Mouse (Mus musculus) forebrain, embryonic 15.5 days (tissue): ENCODE measurements around the gene Myom1. TPM values are rescaled to one million over a fixed set of nuclear protein-coding genes. Genes with fewer than 3 reads are reported as not detected.

Experiments
- ATAC-seq: fragments of 200-750 bp; cut with Nextera tagmentation; replicated peaks from 2 replicates; pipeline ENCODE4 v1.8.0; 2017; ENCODE audit warnings: mild to moderate bottlenecking, moderate TSS enrichment, moderate library complexity
- H3K27ac ChIP-seq: fragments of 300-500 bp; sonication (generic); replicated peaks from 2 replicates; pipeline ENCODE4 v1.5.1; 2015; ENCODE audit warnings: mild to moderate bottlenecking, inconsistent platforms
- H3K27me3 ChIP-seq: fragments of 300-500 bp; sonication (generic); 2 replicates; pipeline ENCODE4 v1.6.1; 2015; ENCODE audit warnings: inconsistent platforms
- H3K36me3 ChIP-seq: fragments of 300-500 bp; sonication (generic); 2 replicates; pipeline ENCODE4 v1.6.1; 2015; ENCODE audit warnings: mild to moderate bottlenecking, inconsistent platforms
- H3K4me1 ChIP-seq: fragments of 300-500 bp; sonication (generic); 2 replicates; pipeline ENCODE4 v1.6.1; 2015; ENCODE audit warnings: inconsistent platforms
- H3K4me2 ChIP-seq: fragments of 300-500 bp; sonication (generic); replicated peaks from 2 replicates; pipeline ENCODE4 v1.6.1; 2015; ENCODE audit warnings: mild to moderate bottlenecking, inconsistent platforms
- H3K4me3 ChIP-seq: fragments of 300-500 bp; sonication (generic); 2 replicates; pipeline ENCODE4 v1.5.1; 2015; ENCODE audit warnings: mild to moderate bottlenecking, inconsistent platforms
- H3K9ac ChIP-seq: fragments of 300-500 bp; sonication (generic); replicated peaks from 2 replicates; pipeline ENCODE4 v1.6.1; 2015; ENCODE audit warnings: mild to moderate bottlenecking, inconsistent platforms
- H3K9me3 ChIP-seq: fragments of 300-500 bp; sonication (generic); 2 replicates; pipeline ENCODE4 v1.6.1; 2016; ENCODE audit warnings: inconsistent platforms
- WGBS: fragments of 180-500 bp; shearing (Covaris S2); methylation state at CpG from one replicate; pipeline ENCODE4 v1.1.7; 2015; ENCODE audit warnings: mixed read lengths; 5-methylcytosine and 5-hydroxymethylcytosine counted together
- polyA plus RNA-seq: library from polyadenylated mRNA; unstranded; fragments of >200 nt; fragmentation: Nextera tagmentation; extraction: Ambion mirVana; gene quantifications from 2 replicates; pipeline ENCODE4 v1.2.1, GENCODE M21; 2015

Gene Myom1
- polyA plus RNA-seq, 1 experiment from 2014 or later, result 1.7 TPM

- H3K9ac ChIP-seq, result no peak overlapping the region
- peaks cover 3% of the 10 kb centered on the region; the same call in 1 of the 2 replicates for H3K36me3 ChIP-seq
- no peak overlapping the region for H3K4me2 ChIP-seq
- 80% methylated on average over 6 of the region's 6 CpGs for WGBS
- no peaks in the 10 kb centered on the region for H3K27me3 ChIP-seq
- H3K4me3 ChIP-seq, result no peak overlapping the region
- no peak for ATAC-seq
- H3K9me3 ChIP-seq, result no peaks in the 10 kb centered on the region
- H3K27ac ChIP-seq, result no peak overlapping the region
- peaks cover 9% of the 10 kb centered on the region for H3K4me1 ChIP-seq
Observed at GRCm38 (mm10) chr17:70994671-70995070, 7.8 kb upstream of the Myom1 start.

- H3K27ac ChIP-seq, result no peak overlapping the region
- no peaks in the 10 kb centered on the region for H3K9me3 ChIP-seq
- no peak for ATAC-seq
- no peak overlapping the region for H3K4me2 ChIP-seq
- H3K36me3 ChIP-seq, result peaks cover 3% of the 10 kb centered on the region; the same call in 1 of the 2 replicates
- peaks cover 14% of the 10 kb centered on the region for H3K4me1 ChIP-seq
- 93% methylated on average over 6 of the region's 6 CpGs for WGBS
- no peak overlapping the region for H3K4me3 ChIP-seq
- H3K9ac ChIP-seq, result no peak overlapping the region
- H3K27me3 ChIP-seq, result no peaks in the 10 kb centered on the region
Observed at GRCm38 (mm10) chr17:70995551-70995950, 6.9 kb upstream of the Myom1 start.

- no peak for ATAC-seq
- no peaks in the 10 kb centered on the region for H3K27me3 ChIP-seq
- H3K36me3 ChIP-seq, result peaks cover 3% of the 10 kb centered on the region; the same call in 1 of the 2 replicates
- H3K27ac ChIP-seq, result no peak overlapping the region
- H3K9me3 ChIP-seq, result no peaks in the 10 kb centered on the region
- H3K4me1 ChIP-seq, result peaks cover 14% of the 10 kb centered on the region
- H3K4me2 ChIP-seq, result no peak overlapping the region
- 89% methylated on average over 6 of the region's 6 CpGs for WGBS
- no peak overlapping the region for H3K9ac ChIP-seq
- H3K4me3 ChIP-seq, result no peak overlapping the region
Observed at GRCm38 (mm10) chr17:70997836-70998235, 4.6 kb upstream of the Myom1 start.

- WGBS, result 85% methylated on average over 9 of the region's 9 CpGs
- no peak overlapping the region for H3K9ac ChIP-seq
- peaks cover 20% of the 10 kb centered on the region for H3K4me1 ChIP-seq
- H3K36me3 ChIP-seq, result peaks cover 3% of the 10 kb centered on the region; the same call in 1 of the 2 replicates
- H3K4me3 ChIP-seq, result no peak overlapping the region
- no peaks in the 10 kb centered on the region for H3K27me3 ChIP-seq
- no peak for ATAC-seq
- H3K9me3 ChIP-seq, result no peaks in the 10 kb centered on the region
- no peak overlapping the region for H3K27ac ChIP-seq
- H3K4me2 ChIP-seq, result no peak overlapping the region
Observed at GRCm38 (mm10) chr17:70998400-70998975, 3.9 kb upstream of the Myom1 start.

GRCm38 (mm10) chr17:70999187-70999586, 3.2 kb upstream of the Myom1 start:
- Histone ChIP-seq H3K27ac (no peak overlapping the region), H3K4me3 (no peak overlapping the region), H3K9ac (no peak overlapping the region), H3K36me3 (peaks cover 3% of the 10 kb centered on the region; the same call in 1 of the 2 replicates), H3K4me1 (peaks cover 20% of the 10 kb centered on the region), H3K4me2 (no peak overlapping the region), H3K27me3 (no peaks in the 10 kb centered on the region), H3K9me3 (no peaks in the 10 kb centered on the region)
- ATAC-seq, result no peak
- 67% methylated on average over 5 of the region's 5 CpGs for WGBS

- WGBS, result 86% methylated on average over 2 of the region's 2 CpGs
Observed at GRCm38 (mm10) chr17:71000255-71000654, 2.2 kb upstream of the Myom1 start.

GRCm38 (mm10) chr17:71001067-71001466, 1.4 kb upstream of the Myom1 start:
- H3K27ac ChIP-seq, result no peak overlapping the region
- H3K4me2 ChIP-seq, result peak overlapping the region; percentile 78
- no peaks in the 10 kb centered on the region for H3K36me3 ChIP-seq
- peak overlapping the region; percentile 92 for H3K4me3 ChIP-seq
- no peak for ATAC-seq
- peaks cover 20% of the 10 kb centered on the region for H3K4me1 ChIP-seq
- peak overlapping the region; percentile 72 for H3K9ac ChIP-seq
- no peaks in the 10 kb centered on the region for H3K27me3 ChIP-seq
- no peaks in the 10 kb centered on the region for H3K9me3 ChIP-seq
- WGBS, result 14% methylated on average over 6 of the region's 6 CpGs

More at GRCm38 (mm10) chr17:71000255-71000654, 2.2 kb upstream of the Myom1 start:
- Histone ChIP-seq H3K4me1 (peaks cover 20% of the 10 kb centered on the region), H3K9me3 (no peaks in the 10 kb centered on the region), H3K27ac (no peak overlapping the region), H3K4me3 (no peak overlapping the region), H3K9ac (no peak overlapping the region), H3K4me2 (no peak overlapping the region; the same call in 1 of the 2 replicates), H3K27me3 (no peaks in the 10 kb centered on the region), H3K36me3 (peaks cover 3% of the 10 kb centered on the region; the same call in 1 of the 2 replicates)
- no peak for ATAC-seq

- peak overlapping the region; percentile 72 for H3K9ac ChIP-seq
- H3K27ac ChIP-seq, result peak overlapping the region; percentile 97
- under 1% methylated on average over 40 of the region's 43 CpGs for WGBS
- no peaks in the 10 kb centered on the region for H3K27me3 ChIP-seq
- peak; percentile 66 for ATAC-seq
- peaks cover 20% of the 10 kb centered on the region for H3K4me1 ChIP-seq
- H3K9me3 ChIP-seq, result no peaks in the 10 kb centered on the region
- H3K4me2 ChIP-seq, result peak overlapping the region; percentile 78
- H3K36me3 ChIP-seq, result no peaks in the 10 kb centered on the region
- H3K4me3 ChIP-seq, result peak overlapping the region; percentile 92
Observed at GRCm38 (mm10) chr17:71001699-71002080, 743 bp upstream of the Myom1 start.

GRCm38 (mm10) chr17:71002744-71003094, 286 bp downstream of the Myom1 start, which contains the start of gene Myl12a:
TSS of gene Myl12a (minus strand) at chr17:71002878.
- no peaks in the 10 kb centered on the region for H3K27me3 ChIP-seq
- peak within 1 kb of the TSS; percentile 92 for H3K4me3 ChIP-seq
- H3K4me1 ChIP-seq, result peaks cover 20% of the 10 kb centered on the region
- no peaks in the 10 kb centered on the region for H3K9me3 ChIP-seq
- ATAC-seq, result peak; percentile 61; the same call in 1 of the 2 replicates
- 2% methylated on average over 14 of the region's 14 CpGs for WGBS
- peak within 1 kb of the TSS; percentile 72 for H3K9ac ChIP-seq
- H3K36me3 ChIP-seq, result no peaks in the 10 kb centered on the region
- H3K27ac ChIP-seq, result peak within 1 kb of the TSS; percentile 97
- peak within 1 kb of the TSS; percentile 78 for H3K4me2 ChIP-seq

GRCm38 (mm10) chr17:71003112-71003511, 679 bp downstream of the Myom1 start:
- H3K4me1 ChIP-seq, result peaks cover 20% of the 10 kb centered on the region
- H3K4me2 ChIP-seq, result peak overlapping the region; percentile 78
- ATAC-seq, result no peak
- H3K36me3 ChIP-seq, result no peaks in the 10 kb centered on the region
- H3K27ac ChIP-seq, result peak overlapping the region; percentile 97; the same call in 1 of the 2 replicates
- H3K9me3 ChIP-seq, result no peaks in the 10 kb centered on the region
- no peaks in the 10 kb centered on the region for H3K27me3 ChIP-seq
- WGBS, result 51% methylated on average over 4 of the region's 4 CpGs
- H3K4me3 ChIP-seq, result peak overlapping the region; percentile 92
- no peak overlapping the region for H3K9ac ChIP-seq

GRCm38 (mm10) chr17:71003721-71004120, 1.3 kb downstream of the Myom1 start:
- ATAC-seq, result no peak
- Histone ChIP-seq H3K4me1 (peaks cover 20% of the 10 kb centered on the region), H3K27me3 (no peaks in the 10 kb centered on the region), H3K4me2 (no peak overlapping the region), H3K9me3 (no peaks in the 10 kb centered on the region), H3K36me3 (no peaks in the 10 kb centered on the region), H3K9ac (no peak overlapping the region), H3K4me3 (no peak overlapping the region), H3K27ac (no peak overlapping the region)
- 91% methylated on average over 2 of the region's 2 CpGs for WGBS

- WGBS, result 94% methylated on average over 10 of the region's 10 CpGs
- Histone ChIP-seq H3K9ac (no peak overlapping the region), H3K27me3 (no peaks in the 10 kb centered on the region), H3K27ac (no peak overlapping the region), H3K4me2 (no peak overlapping the region), H3K36me3 (no peaks in the 10 kb centered on the region), H3K9me3 (no peaks in the 10 kb centered on the region), H3K4me1 (peaks cover 20% of the 10 kb centered on the region), H3K4me3 (no peak overlapping the region)
- ATAC-seq, result no peak
Observed at GRCm38 (mm10) chr17:71004186-71004960, 1.9 kb downstream of the Myom1 start.
